Mouse (Mus musculus): Measurements from ENCODE around the gene Mtcl1. TPM values are rescaled to one million over a fixed set of nuclear protein-coding genes. Genes with fewer than 3 reads are reported as not detected.
A peak's percentile ranks its signal among the peaks of the same experiment; 100 is the strongest.

Gene Mtcl1
- polyA plus RNA-seq, 1 experiment from 2014 or later, result 4.1 TPM

GRCm38 (mm10) chr17:66374633-66375272 is 74.8 kb downstream of the Mtcl1 start:
- H3K27ac ChIP-seq, result no peak overlapping the region
- no peaks in the 10 kb centered on the region for H3K27me3 ChIP-seq
- no peak overlapping the region for H3K4me3 ChIP-seq
- H3K9ac ChIP-seq, result no peak overlapping the region
- 36% methylated on average over 14 of the region's 14 CpGs for WGBS
- H3K4me2 ChIP-seq, result no peak overlapping the region
- peaks cover 9% of the 10 kb centered on the region; the same call in 1 of the 2 replicates for H3K36me3 ChIP-seq
- H3K4me1 ChIP-seq, result peaks cover 16% of the 10 kb centered on the region
- no peak for ATAC-seq (ENCODE audit: insufficient number of reproducible peaks, insufficient read depth, low FRiP score, low TSS enrichment, low read depth)
- no peaks in the 10 kb centered on the region; the same call in 1 of the 2 replicates for H3K9me3 ChIP-seq

- H3K4me3 ChIP-seq, result no peak overlapping the region
- WGBS, result 79% methylated on average over 9 of the region's 9 CpGs
- no peaks in the 10 kb centered on the region for H3K36me3 ChIP-seq
- no peaks in the 10 kb centered on the region for H3K27me3 ChIP-seq
- H3K4me1 ChIP-seq, result peaks cover 16% of the 10 kb centered on the region
- no peaks in the 10 kb centered on the region for H3K9me3 ChIP-seq
- H3K4me2 ChIP-seq, result no peak overlapping the region
- H3K27ac ChIP-seq, result no peak overlapping the region
- no peak overlapping the region for H3K9ac ChIP-seq
- no peak for ATAC-seq (ENCODE audit: insufficient number of reproducible peaks, insufficient read depth, low FRiP score, low TSS enrichment, low read depth)
These were observed 78.7 kb downstream of the Mtcl1 start for GRCm38 (mm10) chr17:66370867-66371266.

GRCm38 (mm10) chr17:66369777-66370176 is 79.8 kb downstream of the Mtcl1 start:
- 73% methylated on average over 6 of the region's 6 CpGs for WGBS
- H3K27me3 ChIP-seq, result no peaks in the 10 kb centered on the region
- H3K36me3 ChIP-seq, result no peaks in the 10 kb centered on the region
- H3K4me1 ChIP-seq, result peaks cover 11% of the 10 kb centered on the region
- no peak overlapping the region for H3K27ac ChIP-seq
- no peak for ATAC-seq (ENCODE audit: insufficient number of reproducible peaks, insufficient read depth, low FRiP score, low TSS enrichment, low read depth)
- H3K4me2 ChIP-seq, result no peak overlapping the region
- H3K4me3 ChIP-seq, result no peak overlapping the region
- no peak overlapping the region for H3K9ac ChIP-seq
- H3K9me3 ChIP-seq, result no peaks in the 10 kb centered on the region

- Histone ChIP-seq H3K27me3 (no peaks in the 10 kb centered on the region), H3K4me1 (peaks cover 14% of the 10 kb centered on the region), H3K4me3 (no peak overlapping the region), H3K27ac (no peak overlapping the region), H3K9ac (no peak overlapping the region), H3K36me3 (no peaks in the 10 kb centered on the region), H3K9me3 (no peaks in the 10 kb centered on the region), H3K4me2 (no peak overlapping the region)
- 95% methylated on average over 11 of the region's 11 CpGs for WGBS
- ATAC-seq (ENCODE audit: insufficient number of reproducible peaks, insufficient read depth, low FRiP score, low TSS enrichment, low read depth), result no peak
These were observed 81.4 kb downstream of the Mtcl1 start for GRCm38 (mm10) chr17:66368127-66368526.

- Histone ChIP-seq H3K36me3 (0 out of 2 replicates have a peak, but pooled peaks cover 4% of the 10 kb centered on the region), H3K4me3 (no peak overlapping the region), H3K27ac (no peak overlapping the region), H3K4me2 (no peak overlapping the region), H3K4me1 (peaks cover 14% of the 10 kb centered on the region), H3K27me3 (no peaks in the 10 kb centered on the region), H3K9me3 (no peaks in the 10 kb centered on the region), H3K9ac (no peak overlapping the region)
- ATAC-seq (ENCODE audit: insufficient number of reproducible peaks, insufficient read depth, low FRiP score, low TSS enrichment, low read depth), result no peak
- 91% methylated on average over 1 of the region's 1 CpGs for WGBS
These were observed 83.9 kb downstream of the Mtcl1 start for GRCm38 (mm10) chr17:66365664-66366063.

GRCm38 (mm10) chr17:66365293-66365642 is 84.3 kb downstream of the Mtcl1 start:
- H3K9ac ChIP-seq, result no peak overlapping the region
- H3K4me1 ChIP-seq, result peaks cover 14% of the 10 kb centered on the region
- H3K36me3 ChIP-seq, result 0 out of 2 replicates have a peak, but pooled peaks cover 4% of the 10 kb centered on the region
- H3K9me3 ChIP-seq, result no peaks in the 10 kb centered on the region
- ATAC-seq (ENCODE audit: insufficient number of reproducible peaks, insufficient read depth, low FRiP score, low TSS enrichment, low read depth), result no peak
- no peak overlapping the region for H3K4me3 ChIP-seq
- no peak overlapping the region for H3K4me2 ChIP-seq
- no peaks in the 10 kb centered on the region for H3K27me3 ChIP-seq
- H3K27ac ChIP-seq, result 0 out of 2 replicates have a peak overlapping the region, but pooled peaks have one; percentile 5
- WGBS, result 79% methylated on average over 3 of the region's 3 CpGs

GRCm38 (mm10) chr17:66364525-66365292 is 84.8 kb downstream of the Mtcl1 start:
- ATAC-seq (ENCODE audit: insufficient number of reproducible peaks, insufficient read depth, low FRiP score, low TSS enrichment, low read depth), result peak; percentile 15; the same call in 1 of the 2 replicates
- Histone ChIP-seq H3K4me3 (no peak overlapping the region), H3K9ac (no peak overlapping the region), H3K36me3 (0 out of 2 replicates have a peak, but pooled peaks cover 4% of the 10 kb centered on the region), H3K9me3 (no peaks in the 10 kb centered on the region), H3K27me3 (no peaks in the 10 kb centered on the region), H3K27ac (peak overlapping the region; percentile 48; the same call in 1 of the 2 replicates), H3K4me1 (peaks cover 14% of the 10 kb centered on the region), H3K4me2 (peak overlapping the region; percentile 4)
- WGBS, result 64% methylated on average over 26 of the region's 26 CpGs

- H3K4me3 ChIP-seq, result no peak overlapping the region
- 0 out of 2 replicates have a peak, but pooled peaks cover 4% of the 10 kb centered on the region for H3K36me3 ChIP-seq
- H3K4me1 ChIP-seq, result peaks cover 14% of the 10 kb centered on the region
- no peaks in the 10 kb centered on the region for H3K9me3 ChIP-seq
- WGBS, result 91% methylated on average over 36 of the region's 36 CpGs
- no peaks in the 10 kb centered on the region for H3K27me3 ChIP-seq
- no peak for ATAC-seq (ENCODE audit: insufficient number of reproducible peaks, insufficient read depth, low FRiP score, low TSS enrichment, low read depth)
- H3K9ac ChIP-seq, result no peak overlapping the region
- H3K27ac ChIP-seq, result no peak overlapping the region
- peak overlapping the region; percentile 4; the same call in 1 of the 2 replicates for H3K4me2 ChIP-seq
These were observed 85.6 kb downstream of the Mtcl1 start for GRCm38 (mm10) chr17:66363852-66364524.

GRCm38 (mm10) chr17:66362287-66363016 is 87.1 kb downstream of the Mtcl1 start:
- H3K27ac ChIP-seq, result no peak overlapping the region
- H3K4me3 ChIP-seq, result no peak overlapping the region
- WGBS, result 85% methylated on average over 15 of the region's 15 CpGs
- no peak overlapping the region for H3K4me2 ChIP-seq
- no peak for ATAC-seq (ENCODE audit: insufficient number of reproducible peaks, insufficient read depth, low FRiP score, low TSS enrichment, low read depth)
- H3K9ac ChIP-seq, result no peak overlapping the region
- peaks cover 18% of the 10 kb centered on the region for H3K4me1 ChIP-seq
- no peaks in the 10 kb centered on the region for H3K27me3 ChIP-seq
- 0 out of 2 replicates have a peak, but pooled peaks cover 4% of the 10 kb centered on the region for H3K36me3 ChIP-seq
- no peaks in the 10 kb centered on the region for H3K9me3 ChIP-seq

GRCm38 (mm10) chr17:66358026-66358978 is 91.2 kb downstream of the Mtcl1 start:
- Histone ChIP-seq H3K27me3 (no peaks in the 10 kb centered on the region), H3K4me3 (no peak overlapping the region), H3K36me3 (0 out of 2 replicates have a peak, but pooled peaks cover 4% of the 10 kb centered on the region), H3K27ac (no peak overlapping the region), H3K9me3 (no peaks in the 10 kb centered on the region), H3K4me1 (peaks cover 4% of the 10 kb centered on the region), H3K4me2 (no peak overlapping the region), H3K9ac (no peak overlapping the region)
- WGBS, result 75% methylated on average over 27 of the region's 27 CpGs
- ATAC-seq (ENCODE audit: insufficient number of reproducible peaks, insufficient read depth, low FRiP score, low TSS enrichment, low read depth), result no peak
